Mouse (Mus musculus): ENCODE results near the gene Gpalpp1.

The Gpalpp1 gene

GRCm38 (mm10) chr14:76110396-76111221 lies at the start of gene Gpalpp1, which contains the start of gene Nufip1:
TSS of gene Gpalpp1 (minus strand) at chr14:76110760.
TSS of gene Nufip1 (plus strand) at chr14:76110891.
- peak; percentile 98 for ATAC-seq (ENCODE audit: low TSS enrichment)

GRCm38 (mm10) chr14:76158192-76158785 lies 47.7 kb upstream of the Gpalpp1 start:
- ATAC-seq (ENCODE audit: low TSS enrichment), result no peak

GRCm38 (mm10) chr14:76153828-76154227 lies 43.3 kb upstream of the Gpalpp1 start:
- ATAC-seq (ENCODE audit: low TSS enrichment), result no peak

- ATAC-seq (ENCODE audit: low TSS enrichment), result peak; percentile 3; the same call in 1 of the 2 replicates
Observed at GRCm38 (mm10) chr14:76153003-76153675, 42.6 kb upstream of the Gpalpp1 start.

GRCm38 (mm10) chr14:76152162-76153002 lies 41.8 kb upstream of the Gpalpp1 start:
- ATAC-seq (ENCODE audit: low TSS enrichment), result peak; percentile 88

GRCm38 (mm10) chr14:76151820-76152161 lies 41.2 kb upstream of the Gpalpp1 start:
- ATAC-seq (ENCODE audit: low TSS enrichment), result no peak

GRCm38 (mm10) chr14:76151011-76151410 lies 40.5 kb upstream of the Gpalpp1 start:
- ATAC-seq (ENCODE audit: low TSS enrichment), result no peak

GRCm38 (mm10) chr14:76150499-76150898 lies 39.9 kb upstream of the Gpalpp1 start:
- ATAC-seq (ENCODE audit: low TSS enrichment), result no peak

GRCm38 (mm10) chr14:76149531-76150179 lies 39.1 kb upstream of the Gpalpp1 start:
- ATAC-seq (ENCODE audit: low TSS enrichment), result no peak

- no peak for ATAC-seq (ENCODE audit: low TSS enrichment)
Observed at GRCm38 (mm10) chr14:76148294-76148693, 37.7 kb upstream of the Gpalpp1 start.

- ATAC-seq (ENCODE audit: low TSS enrichment), result no peak
Observed at GRCm38 (mm10) chr14:76147061-76147460, 36.5 kb upstream of the Gpalpp1 start.

GRCm38 (mm10) chr14:76145868-76146267 lies 35.3 kb upstream of the Gpalpp1 start:
- ATAC-seq (ENCODE audit: low TSS enrichment), result no peak

- no peak for ATAC-seq (ENCODE audit: low TSS enrichment)
Observed at GRCm38 (mm10) chr14:76145248-76145647, 34.7 kb upstream of the Gpalpp1 start.

- no peak for ATAC-seq (ENCODE audit: low TSS enrichment)
Observed at GRCm38 (mm10) chr14:76134975-76135374, 24.4 kb upstream of the Gpalpp1 start.

- no peak for ATAC-seq (ENCODE audit: low TSS enrichment)
Observed at GRCm38 (mm10) chr14:76128174-76128573, 17.6 kb upstream of the Gpalpp1 start.

GRCm38 (mm10) chr14:76127311-76127710 lies 16.8 kb upstream of the Gpalpp1 start:
- no peak for ATAC-seq (ENCODE audit: low TSS enrichment)

GRCm38 (mm10) chr14:76122663-76123058 lies 12.1 kb upstream of the Gpalpp1 start:
- ATAC-seq (ENCODE audit: low TSS enrichment), result no peak

- peak; percentile 81 for ATAC-seq (ENCODE audit: low TSS enrichment)
Observed at GRCm38 (mm10) chr14:76121901-76122662, 11.5 kb upstream of the Gpalpp1 start.

- ATAC-seq (ENCODE audit: low TSS enrichment), result peak; percentile 90
Observed at GRCm38 (mm10) chr14:76120472-76120871, 9.9 kb upstream of the Gpalpp1 start.

GRCm38 (mm10) chr14:76118963-76119362 lies 8.4 kb upstream of the Gpalpp1 start:
- ATAC-seq (ENCODE audit: low TSS enrichment), result no peak

All from frontal cortex, adult (tissue).